Mouse (Mus musculus) embryonic facial prominence, embryonic 11.5 days (tissue): Measurements from ENCODE around the gene Parp16. TPM values are rescaled to one million over a fixed set of nuclear protein-coding genes. Genes with fewer than 3 reads are reported as not detected.
A peak's percentile ranks its signal among the peaks of the same experiment; 100 is the strongest.

ENCODE experiments used
- ATAC-seq: fragments of 200-750 bp; cut with Nextera tagmentation; replicated peaks from 2 replicates; pipeline ENCODE4 v1.8.0; 2017; ENCODE audit warnings: low read depth; ENCODE audit not compliant: insufficient number of reproducible peaks, low FRiP score, low TSS enrichment
- DNase-seq: peaks from one replicate; pipeline ENCODE4 v3.0.0-alpha.2; 2015; ENCODE audit warnings: low spot score
- H3K27ac ChIP-seq: fragments of 300-500 bp; sonication (generic); replicated peaks from 2 replicates; pipeline ENCODE4 v1.5.1; 2014; ENCODE audit warnings: mild to moderate bottlenecking, low read depth, low read length, control low read depth
- H3K27me3 ChIP-seq: fragments of 300-500 bp; sonication (generic); 2 replicates; pipeline ENCODE4 v1.6.1; 2014; ENCODE audit warnings: mild to moderate bottlenecking, low read length, moderate library complexity, mixed read lengths; ENCODE audit not compliant: control insufficient read depth, insufficient read depth
- H3K36me3 ChIP-seq: fragments of 300-500 bp; sonication (generic); replicated peaks from 2 replicates; pipeline ENCODE4 v1.6.1; 2014; ENCODE audit warnings: low read depth, mild to moderate bottlenecking, low read length, moderate library complexity, mixed read lengths; ENCODE audit not compliant: control insufficient read depth, insufficient read depth
- H3K4me1 ChIP-seq: fragments of 300-500 bp; sonication (generic); 2 replicates; pipeline ENCODE4 v1.6.1; 2014; ENCODE audit warnings: low read length, mixed read lengths; ENCODE audit not compliant: control insufficient read depth, insufficient read depth
- H3K4me2 ChIP-seq: fragments of 300-500 bp; sonication (generic); 2 replicates; pipeline ENCODE4 v1.6.1; 2014; ENCODE audit warnings: low read depth, mild to moderate bottlenecking, control low read depth, low read length, moderate library complexity
- H3K4me3 ChIP-seq: fragments of 300-500 bp; sonication (generic); 2 replicates; pipeline ENCODE4 v1.5.1; 2014; ENCODE audit warnings: low read depth, low read length, control low read depth
- H3K9ac ChIP-seq: fragments of 300-500 bp; sonication (generic); replicated peaks from 2 replicates; pipeline ENCODE4 v1.6.1; 2014; ENCODE audit warnings: mild to moderate bottlenecking, control low read depth, low read length
- H3K9me3 ChIP-seq: fragments of 300-500 bp; sonication (generic); replicated peaks from 2 replicates; pipeline ENCODE4 v1.6.1; 2016; ENCODE audit warnings: mild to moderate bottlenecking, low read length, inconsistent platforms, mixed read lengths; ENCODE audit not compliant: control insufficient read depth
- whole genome bisulfite sequencing: fragments of 180-500 bp; shearing (Covaris S2); extraction: QIAGEN DNeasy Blood & Tissue Kit; methylation state at CpG from one replicate; pipeline ENCODE4 v1.1.7; 2014; 5-methylcytosine and 5-hydroxymethylcytosine counted together
- polyA plus RNA-seq: library from polyadenylated mRNA; unstranded; fragments of >200 nt; fragmentation: Nextera tagmentation; extraction: Ambion mirVana; gene quantifications from 2 replicates; pipeline ENCODE4 v1.2.1, GENCODE M21; 2014

The Parp16 gene
- polyA plus RNA-seq, 1 experiment from 2014 or later, result 4.9 TPM

DNA sequence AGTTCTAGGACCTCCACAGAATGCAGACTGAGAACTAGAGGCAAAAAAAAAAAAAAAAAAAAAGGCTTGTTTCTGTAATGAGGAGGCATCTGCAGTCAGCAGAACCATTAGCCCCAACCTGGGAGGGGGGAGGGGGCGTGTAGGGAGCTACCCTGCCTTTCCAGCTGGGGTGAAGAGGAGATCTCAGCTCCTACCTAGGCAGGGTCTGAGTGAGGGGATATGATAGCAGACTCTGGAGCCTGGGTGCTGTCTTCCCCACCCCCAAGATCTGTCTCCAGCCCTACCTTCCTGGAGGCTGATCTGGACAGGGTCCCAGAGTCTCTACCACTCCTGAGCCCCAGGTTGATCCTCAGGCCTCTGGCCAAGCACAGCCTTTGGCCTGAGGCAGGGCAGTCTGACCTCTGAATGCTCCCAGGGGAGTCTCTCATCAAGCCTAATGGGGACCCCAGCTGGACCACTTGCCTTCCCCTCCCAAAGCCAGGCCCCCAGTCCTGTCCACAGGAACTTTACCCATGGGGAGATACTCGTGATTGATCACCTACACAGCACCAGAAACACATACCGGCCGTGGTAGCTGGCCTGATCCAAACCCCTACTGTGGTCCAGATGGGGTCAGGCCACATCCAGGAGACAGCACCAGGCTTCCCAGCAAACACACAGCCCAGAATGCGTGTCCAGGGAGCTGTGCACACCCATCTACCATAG, 19.8 kb upstream of the Parp16 start:
- H3K4me1 ChIP-seq, result peaks cover 25% of the 10 kb centered on the region
- H3K4me2 ChIP-seq, result no peak overlapping the region
- H3K27ac ChIP-seq, result peak overlapping the region; percentile 52
- H3K9ac ChIP-seq, result peak overlapping the region; percentile 18; the same call in 1 of the 2 replicates
- no peak overlapping the region for H3K4me3 ChIP-seq
- peak; percentile 30; the same call in 1 of the 2 replicates for ATAC-seq
- WGBS, result 28% methylated on average over 5 of the region's 5 CpGs
- H3K36me3 ChIP-seq, result no peaks in the 10 kb centered on the region; the same call in 1 of the 2 replicates
- H3K9me3 ChIP-seq, result no peaks in the 10 kb centered on the region
- DNase-seq, result no peak
- no peaks in the 10 kb centered on the region for H3K27me3 ChIP-seq

DNA sequence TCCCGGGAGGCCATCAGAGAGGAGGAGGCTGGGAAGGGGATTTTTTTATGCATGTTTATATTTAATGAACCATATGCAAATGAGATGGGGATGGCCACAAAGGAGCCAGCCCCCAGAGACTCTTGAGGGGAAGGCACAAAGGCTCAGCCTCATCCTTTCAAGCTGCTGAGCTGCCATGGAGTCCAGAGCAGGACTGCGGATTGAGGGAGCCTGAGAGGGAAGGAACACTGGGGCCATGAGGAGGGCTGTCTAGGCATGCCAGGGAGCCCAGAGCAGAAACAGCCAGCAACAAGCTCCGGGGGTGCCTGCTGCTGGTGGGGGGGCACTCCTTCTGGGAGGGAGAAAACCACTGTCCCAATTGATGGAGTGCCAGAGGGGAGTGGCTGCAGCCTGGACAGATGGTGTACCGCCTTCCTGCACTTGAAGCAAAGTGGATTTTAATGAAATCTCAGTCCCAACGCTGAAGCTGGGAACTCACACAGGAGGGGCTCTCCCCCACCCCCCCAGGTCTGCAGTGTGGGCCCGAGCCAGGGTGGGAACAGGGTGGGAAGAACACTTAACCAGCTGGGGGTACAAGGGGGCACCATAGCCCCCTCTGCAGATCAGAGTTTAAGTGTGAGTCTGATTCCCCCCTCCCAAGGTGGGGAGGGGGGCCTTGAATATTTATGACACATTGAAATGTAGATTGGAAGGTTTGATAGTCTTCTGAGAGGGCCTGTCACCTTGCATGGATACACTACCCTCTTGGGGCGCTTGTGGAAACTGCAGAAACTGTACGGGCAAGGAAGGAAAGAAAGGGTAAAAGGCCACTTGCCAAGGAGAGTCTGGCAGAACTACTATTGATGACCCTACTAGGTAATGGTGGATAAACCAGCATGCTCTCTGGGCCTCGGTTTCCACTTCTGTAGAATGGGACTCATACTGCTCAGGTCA, 18.9 kb upstream of the Parp16 start:
- no peak overlapping the region for H3K4me3 ChIP-seq
- peaks cover 27% of the 10 kb centered on the region for H3K4me1 ChIP-seq
- H3K9ac ChIP-seq, result peak overlapping the region; percentile 15; the same call in 1 of the 2 replicates
- DNase-seq (peak; percentile 29), ATAC-seq (peak; percentile 35; the same call in 1 of the 2 replicates)
- no peaks in the 10 kb centered on the region for H3K9me3 ChIP-seq
- no peaks in the 10 kb centered on the region for H3K27me3 ChIP-seq
- peak overlapping the region; percentile 52 for H3K27ac ChIP-seq
- no peak overlapping the region for H3K4me2 ChIP-seq
- WGBS, result 41% methylated on average over 9 of the region's 9 CpGs
- peaks cover 2% of the 10 kb centered on the region for H3K36me3 ChIP-seq

DNA sequence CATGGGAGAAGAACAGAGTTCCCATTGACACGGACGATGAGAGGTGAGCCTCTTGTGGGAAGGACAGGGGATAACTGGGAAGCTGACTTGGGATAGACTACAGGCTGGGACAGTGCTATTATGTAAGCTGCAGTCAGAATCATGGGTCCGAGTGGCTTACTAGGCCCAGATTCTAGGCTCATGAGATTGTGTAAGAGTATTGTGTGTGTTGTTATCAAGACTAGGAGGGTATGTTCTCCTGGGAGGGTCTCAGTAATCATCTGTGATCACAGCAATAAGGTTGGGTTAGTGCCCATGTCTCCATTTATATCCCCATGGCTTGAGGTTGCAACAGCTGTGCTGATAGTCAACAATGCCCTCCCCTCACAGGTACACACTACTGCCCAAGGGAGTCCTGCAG, 17.7 kb upstream of the Parp16 start:
- Histone ChIP-seq H3K36me3 (peaks cover 2% of the 10 kb centered on the region), H3K27ac (peak overlapping the region; percentile 86), H3K27me3 (no peaks in the 10 kb centered on the region), H3K9ac (no peak overlapping the region), H3K9me3 (no peaks in the 10 kb centered on the region), H3K4me1 (peaks cover 27% of the 10 kb centered on the region), H3K4me3 (no peak overlapping the region), H3K4me2 (no peak overlapping the region)
- DNase-seq, result no peak
- WGBS, result 58% methylated on average over 3 of the region's 3 CpGs
- ATAC-seq, result no peak

DNA sequence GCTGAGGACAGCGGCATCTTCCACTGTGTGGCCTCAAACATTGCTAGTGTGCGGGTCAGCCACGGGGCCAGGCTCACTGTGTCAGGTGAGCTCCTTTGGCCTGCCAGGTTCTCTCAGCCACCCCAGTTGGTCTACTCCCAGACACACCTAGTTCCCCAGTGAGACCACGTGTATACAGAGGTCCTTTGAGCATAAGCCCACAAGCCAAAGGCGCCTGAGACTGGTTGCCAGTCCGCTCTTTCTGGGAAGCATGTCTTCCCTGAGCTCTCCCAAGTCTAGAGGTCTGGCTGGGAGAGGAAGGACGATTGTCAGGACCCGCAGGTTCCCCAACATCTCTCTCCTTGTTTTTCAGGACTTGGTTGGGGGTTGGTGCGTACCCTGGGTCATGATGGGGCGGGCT, 17.2 kb upstream of the Parp16 start:
- Histone ChIP-seq H3K36me3 (peaks cover 2% of the 10 kb centered on the region), H3K27ac (peak overlapping the region; percentile 86), H3K4me1 (peaks cover 27% of the 10 kb centered on the region), H3K27me3 (no peaks in the 10 kb centered on the region), H3K4me2 (no peak overlapping the region), H3K4me3 (no peak overlapping the region), H3K9me3 (no peaks in the 10 kb centered on the region), H3K9ac (no peak overlapping the region)
- 45% methylated on average over 10 of the region's 10 CpGs for WGBS
- ATAC-seq (no peak), DNase-seq (peak; percentile 1)

DNA sequence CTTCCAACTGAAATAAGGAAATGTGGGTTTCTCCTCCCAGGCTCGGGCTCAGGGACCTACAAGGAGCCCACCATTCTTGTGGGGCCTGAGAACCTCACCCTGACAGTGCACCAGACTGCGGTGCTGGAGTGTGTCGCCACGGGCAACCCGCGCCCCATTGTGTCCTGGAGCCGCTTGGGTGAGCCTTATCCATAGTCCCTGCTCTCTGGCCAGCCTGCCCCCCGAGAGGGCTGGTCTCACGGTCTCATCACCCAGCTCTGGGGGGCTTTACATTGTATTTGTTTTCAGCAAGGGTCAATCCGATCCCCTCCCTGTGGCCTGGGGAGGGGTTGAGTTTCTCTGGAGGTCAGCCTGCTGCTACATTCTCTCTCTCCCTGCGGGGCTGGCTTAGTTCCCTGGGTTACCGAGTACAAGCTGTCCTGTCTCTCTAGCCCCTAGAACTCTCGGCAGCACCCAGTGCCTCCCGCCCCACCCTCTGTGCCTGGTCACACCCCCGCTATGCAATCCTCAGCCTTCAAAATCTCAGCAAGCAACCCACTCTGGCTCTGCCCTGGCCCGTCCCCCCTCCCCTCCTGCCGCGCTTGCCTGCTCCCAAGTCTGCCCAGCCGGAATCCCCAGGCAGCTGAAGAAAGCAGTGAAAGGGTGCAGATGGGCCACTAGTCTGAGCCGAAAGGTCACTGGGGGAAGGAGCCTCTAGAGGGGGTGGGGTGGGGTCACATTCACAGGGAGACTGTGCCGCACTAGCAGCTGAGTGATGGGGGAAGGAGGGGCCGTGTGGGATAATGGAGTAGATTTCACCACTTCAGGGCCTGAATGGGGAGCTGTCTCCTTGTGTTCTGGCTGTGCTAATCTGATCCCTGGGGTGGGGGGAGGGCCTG, 16.6 kb upstream of the Parp16 start:
- Histone ChIP-seq H3K9me3 (no peaks in the 10 kb centered on the region), H3K9ac (peak overlapping the region; percentile 7; the same call in 1 of the 2 replicates), H3K4me3 (peak overlapping the region; percentile 8; the same call in 1 of the 2 replicates), H3K27ac (peak overlapping the region; percentile 86), H3K4me2 (peak overlapping the region; percentile 36), H3K36me3 (peaks cover 2% of the 10 kb centered on the region), H3K4me1 (peaks cover 27% of the 10 kb centered on the region), H3K27me3 (no peaks in the 10 kb centered on the region)
- DNase-seq (peak; percentile 80), ATAC-seq (peak; percentile 77)
- WGBS, result 10% methylated on average over 22 of the region's 22 CpGs

DNA sequence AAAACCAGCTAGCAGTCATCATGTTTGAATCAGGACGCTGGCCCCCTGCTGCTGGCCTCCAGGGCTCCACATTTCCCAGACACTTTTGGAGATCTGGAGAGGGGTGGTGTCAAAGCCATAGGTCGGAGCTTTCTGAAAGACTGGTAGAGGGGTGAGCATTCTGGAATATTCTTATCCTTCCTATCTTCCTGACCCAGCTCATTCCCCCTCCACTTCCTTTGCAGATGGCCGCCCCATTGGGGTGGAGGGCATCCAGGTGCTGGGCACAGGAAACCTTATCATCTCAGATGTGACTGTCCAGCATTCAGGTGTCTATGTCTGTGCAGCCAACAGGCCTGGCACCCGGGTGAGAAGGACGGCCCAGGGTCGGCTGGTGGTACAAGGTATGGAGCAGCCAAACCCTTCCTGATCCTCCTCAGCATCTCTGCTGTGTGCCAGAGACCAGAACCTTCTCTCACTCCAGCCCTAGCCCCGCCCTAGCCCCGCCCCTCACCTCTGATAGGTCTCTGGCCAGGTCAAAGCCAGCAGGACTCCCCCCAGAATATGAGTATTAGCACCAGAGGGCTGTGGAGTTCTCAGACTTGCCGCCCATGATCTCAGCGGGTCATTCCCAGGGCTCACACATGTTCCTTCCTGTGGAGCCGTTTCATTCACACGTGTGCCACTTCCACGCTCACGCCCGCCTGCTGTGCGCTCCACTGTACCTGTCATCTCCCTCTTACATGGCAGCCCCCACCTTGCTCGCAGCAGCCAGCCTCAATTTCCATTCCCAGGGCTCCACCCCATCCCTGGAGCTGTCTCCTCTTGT, 15.1 kb upstream of the Parp16 start:
- H3K9ac ChIP-seq, result 0 out of 2 replicates have a peak overlapping the region, but pooled peaks have one; percentile 3
- H3K27me3 ChIP-seq, result no peaks in the 10 kb centered on the region
- H3K4me1 ChIP-seq, result peaks cover 26% of the 10 kb centered on the region
- no peak overlapping the region for H3K4me3 ChIP-seq
- WGBS, result 31% methylated on average over 17 of the region's 17 CpGs
- H3K9me3 ChIP-seq, result no peaks in the 10 kb centered on the region
- DNase-seq, result no peak
- 0 out of 2 replicates have a peak overlapping the region, but pooled peaks have one; percentile 86 for H3K27ac ChIP-seq
- H3K36me3 ChIP-seq, result peaks cover 2% of the 10 kb centered on the region
- no peak overlapping the region for H3K4me2 ChIP-seq
- ATAC-seq, result no peak

DNA sequence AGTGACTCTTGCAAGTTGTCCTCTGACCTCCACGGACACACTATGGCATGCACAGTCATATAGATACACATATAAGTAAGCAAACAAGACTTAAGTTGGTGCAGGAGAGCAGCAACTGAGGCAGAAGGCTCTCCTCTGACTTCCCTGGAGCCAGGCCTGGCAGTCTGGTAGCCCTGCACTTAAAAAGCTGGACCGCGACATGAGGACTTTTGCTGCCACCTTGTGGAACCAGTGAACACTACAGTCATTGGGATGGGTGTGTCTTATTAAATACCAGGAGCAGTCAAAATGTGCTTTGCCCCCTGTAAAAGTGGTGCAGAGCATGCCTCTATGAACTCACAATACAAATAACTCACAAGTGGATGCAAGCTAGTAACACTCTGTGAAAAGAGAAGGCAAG, 6.6 kb upstream of the Parp16 start:
- no peak overlapping the region for H3K4me2 ChIP-seq
- no peak overlapping the region for H3K4me3 ChIP-seq
- WGBS, result 8% methylated on average over 3 of the region's 3 CpGs
- no peak for ATAC-seq
- H3K27me3 ChIP-seq, result no peaks in the 10 kb centered on the region
- peaks cover 12% of the 10 kb centered on the region for H3K4me1 ChIP-seq
- no peak overlapping the region for H3K27ac ChIP-seq
- DNase-seq, result peak; percentile 96
- no peaks in the 10 kb centered on the region for H3K9me3 ChIP-seq
- H3K36me3 ChIP-seq, result no peaks in the 10 kb centered on the region
- no peak overlapping the region for H3K9ac ChIP-seq
